Mouse (Mus musculus): ENCODE results near the gene Rep15. TPM values are rescaled to one million over a fixed set of nuclear protein-coding genes. Genes with fewer than 3 reads are reported as not detected.

Gene Rep15
- polyA plus RNA-seq, 1 experiment = 0.90 TPM

GRCm38 (mm10) chr6:147010358-147010757, 22.0 kb upstream of the Rep15 start:
- no peaks in the 10 kb centered on the region for H3K27me3 ChIP-seq (ENCODE audit: control insufficient read depth, insufficient read depth, insufficient read length)
- H3K4me3 ChIP-seq = no peak overlapping the region
- TF ChIP-seq MAX (IDR thresholded peaks at IDR 0.05; ENCODE audit: low read depth) (no peak), MYOG (IDR thresholded peaks at IDR 0.05; ENCODE audit: control insufficient read depth in 1 of 3, insufficient read depth in 1 of 3, insufficient read length in 2 of 3, low read depth in 2 of 3) (no peak), POLR2A (IDR thresholded peaks at IDR 0.05; ENCODE audit: insufficient read length, low read depth) (no peak), MYOD1 (IDR thresholded peaks at IDR 0.05; ENCODE audit: control insufficient read depth in 1 of 3, insufficient read length in 2 of 3, low read depth in 2 of 3) (no peak)
- H3K4me2 ChIP-seq (ENCODE audit: low read depth) = no peak overlapping the region
- H3K36me3 ChIP-seq (ENCODE audit: control insufficient read depth, insufficient read depth) = peaks cover 81% of the 10 kb centered on the region
- H3ac ChIP-seq (ENCODE audit: control insufficient read depth, insufficient read length) = no peak overlapping the region
- no peaks in the 10 kb centered on the region for H3K79me2 ChIP-seq (ENCODE audit: control insufficient read depth, insufficient read depth)

- TF ChIP-seq POLR2A (IDR thresholded peaks at IDR 0.05; ENCODE audit: insufficient read length, low read depth) (no peak), MAX (IDR thresholded peaks at IDR 0.05; ENCODE audit: low read depth) (no peak), USF1 (IDR thresholded peaks at IDR 0.05; ENCODE audit: low read depth) (no peak)
- no peak overlapping the region for H3ac ChIP-seq (ENCODE audit: control insufficient read depth, insufficient read length)
- no peak overlapping the region for H3K4me2 ChIP-seq (ENCODE audit: low read depth)
- no peak overlapping the region for H3K4me3 ChIP-seq
- H3K79me2 ChIP-seq (ENCODE audit: control insufficient read depth, insufficient read depth) = no peaks in the 10 kb centered on the region
- peaks cover 82% of the 10 kb centered on the region for H3K36me3 ChIP-seq (ENCODE audit: control insufficient read depth, insufficient read depth)
- no peaks in the 10 kb centered on the region for H3K27me3 ChIP-seq (ENCODE audit: control insufficient read depth, insufficient read depth, insufficient read length)
Measured at GRCm38 (mm10) chr6:147010811-147011520, 21.4 kb upstream of the Rep15 start.

- H3K27me3 ChIP-seq (ENCODE audit: control insufficient read depth, insufficient read depth, insufficient read length) = no peaks in the 10 kb centered on the region
- peaks cover 82% of the 10 kb centered on the region for H3K36me3 ChIP-seq (ENCODE audit: control insufficient read depth, insufficient read depth)
- TF ChIP-seq SRF (IDR thresholded peaks at IDR 0.05; ENCODE audit: control insufficient read depth, insufficient read length, low read depth) (no peak), TCF3 (IDR thresholded peaks at IDR 0.05; ENCODE audit: insufficient read length, low read depth) (no peak), USF1 (IDR thresholded peaks at IDR 0.05; ENCODE audit: low read depth) (no peak), TCF12 (IDR thresholded peaks at IDR 0.05; ENCODE audit: insufficient read depth, poor library complexity, severe bottlenecking) (no peak), POLR2AphosphoS2 (IDR thresholded peaks at IDR 0.05; ENCODE audit: insufficient read length, low read depth) (no peak), MAX (IDR thresholded peaks at IDR 0.05; ENCODE audit: low read depth) (no peak), MYOG (IDR thresholded peaks at IDR 0.05; ENCODE audit: control insufficient read depth in 1 of 3, insufficient read depth in 1 of 3, insufficient read length in 2 of 3, low read depth in 2 of 3) (no peak), REST (IDR thresholded peaks at IDR 0.05; ENCODE audit: insufficient read depth, insufficient read length) (no peak), E2F4 (IDR thresholded peaks at IDR 0.05; ENCODE audit: insufficient read depth) (no peak), POLR2A (IDR thresholded peaks at IDR 0.05; ENCODE audit: insufficient read length, low read depth) (no peak), MYOD1 (IDR thresholded peaks at IDR 0.05; ENCODE audit: control insufficient read depth in 1 of 3, insufficient read length in 2 of 3, low read depth in 2 of 3) (no peak), CEBPB (IDR thresholded peaks at IDR 0.05; ENCODE audit: insufficient read depth, poor library complexity, severe bottlenecking) (no peak)
- H3K4me2 ChIP-seq (ENCODE audit: low read depth) = no peak overlapping the region
- H3K79me2 ChIP-seq (ENCODE audit: control insufficient read depth, insufficient read depth) = no peaks in the 10 kb centered on the region
- no peak overlapping the region for H3K4me3 ChIP-seq
- no peak overlapping the region for H3ac ChIP-seq (ENCODE audit: control insufficient read depth, insufficient read length)
Measured at GRCm38 (mm10) chr6:147011555-147011954, 20.8 kb upstream of the Rep15 start.

- Histone ChIP-seq H3ac (ENCODE audit: control insufficient read depth, insufficient read length) (no peak overlapping the region), H3K36me3 (ENCODE audit: control insufficient read depth, insufficient read depth) (peaks cover 82% of the 10 kb centered on the region), H3K27me3 (ENCODE audit: control insufficient read depth, insufficient read depth, insufficient read length) (no peaks in the 10 kb centered on the region), H3K79me2 (ENCODE audit: control insufficient read depth, insufficient read depth) (no peaks in the 10 kb centered on the region), H3K4me3 (no peak overlapping the region), H3K4me2 (ENCODE audit: low read depth) (no peak overlapping the region)
- no peak for TF ChIP-seq MYOD1 (IDR thresholded peaks at IDR 0.05; ENCODE audit: control insufficient read depth in 1 of 3, insufficient read length in 2 of 3, low read depth in 2 of 3)
Measured at GRCm38 (mm10) chr6:147011977-147012376, 20.4 kb upstream of the Rep15 start.

- Histone ChIP-seq H3K4me2 (ENCODE audit: low read depth) (no peak overlapping the region), H3ac (ENCODE audit: control insufficient read depth, insufficient read length) (no peak overlapping the region), H3K4me3 (no peak overlapping the region), H3K79me2 (ENCODE audit: control insufficient read depth, insufficient read depth) (no peaks in the 10 kb centered on the region), H3K27me3 (ENCODE audit: control insufficient read depth, insufficient read depth, insufficient read length) (no peaks in the 10 kb centered on the region), H3K36me3 (ENCODE audit: control insufficient read depth, insufficient read depth) (peaks cover 74% of the 10 kb centered on the region)
- TF ChIP-seq SRF (IDR thresholded peaks at IDR 0.05; ENCODE audit: control insufficient read depth, insufficient read length, low read depth) (no peak), CEBPB (IDR thresholded peaks at IDR 0.05; ENCODE audit: insufficient read depth, poor library complexity, severe bottlenecking) (no peak), MYOG (IDR thresholded peaks at IDR 0.05; ENCODE audit: control insufficient read depth in 1 of 3, insufficient read depth in 1 of 3, insufficient read length in 2 of 3, low read depth in 2 of 3) (no peak)
Measured at GRCm38 (mm10) chr6:147013546-147013945, 18.8 kb upstream of the Rep15 start.

- Histone ChIP-seq H3K4me2 (ENCODE audit: low read depth) (no peak overlapping the region), H3K4me3 (no peak overlapping the region), H3K79me2 (ENCODE audit: control insufficient read depth, insufficient read depth) (no peaks in the 10 kb centered on the region), H3K27me3 (ENCODE audit: control insufficient read depth, insufficient read depth, insufficient read length) (no peaks in the 10 kb centered on the region), H3ac (ENCODE audit: control insufficient read depth, insufficient read length) (no peak overlapping the region), H3K36me3 (ENCODE audit: control insufficient read depth, insufficient read depth) (peaks cover 74% of the 10 kb centered on the region)
- no peak for TF ChIP-seq SRF (IDR thresholded peaks at IDR 0.05; ENCODE audit: control insufficient read depth, insufficient read length, low read depth)
- TF ChIP-seq CEBPB (IDR thresholded peaks at IDR 0.05; ENCODE audit: insufficient read depth, poor library complexity, severe bottlenecking) = no peak
- TF ChIP-seq REST (IDR thresholded peaks at IDR 0.05; ENCODE audit: insufficient read depth, insufficient read length) = no peak
- TF ChIP-seq TCF3 (IDR thresholded peaks at IDR 0.05; ENCODE audit: insufficient read length, low read depth) = no peak
- no peak for TF ChIP-seq TCF12 (IDR thresholded peaks at IDR 0.05; ENCODE audit: insufficient read depth, poor library complexity, severe bottlenecking)
- no peak for TF ChIP-seq POLR2A (IDR thresholded peaks at IDR 0.05; ENCODE audit: insufficient read length, low read depth)
- no peak for TF ChIP-seq MAX (IDR thresholded peaks at IDR 0.05; ENCODE audit: low read depth)
- no peak for TF ChIP-seq MYOG (IDR thresholded peaks at IDR 0.05; ENCODE audit: control insufficient read depth in 1 of 3, insufficient read depth in 1 of 3, insufficient read length in 2 of 3, low read depth in 2 of 3)
- no peak for TF ChIP-seq MYOD1 (IDR thresholded peaks at IDR 0.05; ENCODE audit: control insufficient read depth in 1 of 3, insufficient read length in 2 of 3, low read depth in 2 of 3)
- TF ChIP-seq POLR2AphosphoS2 (IDR thresholded peaks at IDR 0.05; ENCODE audit: insufficient read length, low read depth) = no peak
- no peak for TF ChIP-seq E2F4 (IDR thresholded peaks at IDR 0.05; ENCODE audit: insufficient read depth)
- TF ChIP-seq USF1 (IDR thresholded peaks at IDR 0.05; ENCODE audit: low read depth) = no peak
Measured at GRCm38 (mm10) chr6:147017906-147018305, 14.5 kb upstream of the Rep15 start.

All from myocyte (in vitro differentiated cells).